Mouse (Mus musculus): Measurements from ENCODE around the gene Pds5b.

- TF ChIP-seq USF1 (IDR thresholded peaks at IDR 0.05; ENCODE audit: low read depth) = no peak
- no peak for TF ChIP-seq TCF12 (IDR thresholded peaks at IDR 0.05; ENCODE audit: insufficient read depth, poor library complexity, severe bottlenecking)
- no peak for TF ChIP-seq MAX (IDR thresholded peaks at IDR 0.05; ENCODE audit: low read depth)
- TF ChIP-seq POLR2A (IDR thresholded peaks at IDR 0.05; ENCODE audit: insufficient read length, low read depth) = no peak
- no peak for TF ChIP-seq POLR2AphosphoS2 (IDR thresholded peaks at IDR 0.05; ENCODE audit: insufficient read length, low read depth)
- no peak for TF ChIP-seq CEBPB (IDR thresholded peaks at IDR 0.05; ENCODE audit: insufficient read depth, poor library complexity, severe bottlenecking)
These were observed 65.8 kb downstream of the Pds5b start for GRCm38 (mm10) chr5:150739311-150739710.
